Mouse (Mus musculus) frontal cortex, adult (tissue): ENCODE data around the gene Stambp.
A peak's percentile ranks its signal among the peaks of the same experiment; 100 is the strongest.

Experiments used
- ATAC-seq: cut with Nextera tagmentation; 2 replicates; pipeline ENCODE4 v1.9.2; 2017; ENCODE audit warnings: mild to moderate bottlenecking, moderate library complexity, mixed read lengths; ENCODE audit not compliant: low TSS enrichment

The Stambp gene

DNA sequence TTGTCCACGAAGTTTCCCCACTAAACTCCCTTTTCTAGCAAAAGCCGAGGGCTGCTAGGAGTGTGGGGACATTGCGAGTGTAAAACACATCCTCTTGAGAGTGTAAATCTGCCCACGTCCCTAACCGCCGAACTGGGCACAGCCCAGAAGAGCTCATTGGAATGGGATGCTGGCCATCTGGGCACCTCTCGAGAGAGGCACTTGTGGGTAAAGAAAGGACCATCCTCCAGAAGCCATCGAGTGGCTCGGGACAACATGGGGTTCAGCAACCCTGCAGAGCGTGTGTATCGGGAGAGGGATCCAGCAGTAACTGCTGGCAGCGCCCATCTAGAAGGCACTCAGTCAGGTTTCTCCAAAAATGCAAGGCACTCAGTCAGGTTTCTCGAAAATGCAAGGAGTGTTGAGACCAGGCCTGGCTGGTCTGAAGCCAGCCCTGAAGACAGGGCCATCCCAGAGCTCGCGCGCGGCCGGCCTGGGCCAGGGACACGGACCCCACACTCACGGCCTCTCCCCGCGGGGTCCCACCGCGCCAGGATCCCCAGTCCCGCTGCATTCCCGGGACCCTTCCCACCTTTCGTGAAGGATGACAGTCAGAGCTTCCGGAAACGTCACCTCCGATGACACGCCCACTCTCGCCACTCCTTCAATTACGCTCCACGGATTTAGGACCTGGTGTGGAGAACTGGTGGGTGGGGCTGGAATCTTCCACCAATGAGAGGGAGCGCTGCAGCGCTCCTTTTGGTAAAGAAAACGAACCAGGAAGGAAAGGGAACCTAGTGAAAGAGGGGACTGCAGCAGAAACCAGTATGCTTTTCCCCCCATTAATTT, 475 bp downstream of the Stambp start:
- ATAC-seq, result peak; percentile 94

GRCm38 (mm10) chr6:83568901-83569862, 3.3 kb downstream of the Stambp start:
- ATAC-seq, result no peak

DNA sequence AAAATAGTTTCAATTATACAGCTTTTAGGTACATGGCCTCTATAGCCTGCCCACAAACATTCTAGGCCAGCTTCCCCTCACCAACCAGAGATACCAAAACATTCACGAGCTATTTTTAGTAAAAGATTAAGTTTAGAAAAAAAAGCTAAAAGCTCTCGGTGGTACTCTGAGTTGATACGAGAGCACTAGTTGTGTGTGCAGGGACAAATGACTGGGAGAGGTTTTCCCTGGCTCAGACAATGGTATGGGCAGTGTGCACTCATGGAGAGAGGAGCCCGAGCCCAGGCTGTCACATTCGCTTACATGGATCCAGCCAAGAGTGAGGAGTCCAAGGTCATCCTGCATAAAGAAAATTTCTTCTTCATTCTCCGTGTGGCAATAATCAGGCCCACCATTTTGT, 16.6 kb downstream of the Stambp start:
- ATAC-seq, result no peak

DNA sequence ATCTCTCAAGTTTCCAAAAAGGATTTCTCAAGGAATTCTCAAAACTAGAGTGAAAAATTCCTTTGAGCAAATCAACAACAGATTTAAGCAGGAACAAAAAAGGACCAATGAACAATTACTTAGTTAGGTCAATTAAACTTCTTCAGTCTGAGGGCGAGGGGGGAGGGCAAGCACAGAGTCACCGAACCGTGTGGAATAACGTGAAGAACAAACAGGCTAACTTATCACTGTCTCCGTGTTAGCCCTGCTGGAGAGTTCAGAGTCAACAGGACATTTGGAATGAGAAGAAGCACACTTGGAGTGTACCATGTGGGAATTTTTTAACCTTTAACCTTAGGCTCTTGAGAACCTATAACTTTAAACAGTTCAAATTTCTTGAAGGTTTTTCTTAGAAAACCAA, 24.2 kb downstream of the Stambp start:
- no peak for ATAC-seq

- no peak for ATAC-seq
Observed at GRCm38 (mm10) chr6:83545778-83546177, 26.8 kb downstream of the Stambp start.

GRCm38 (mm10) chr6:83541756-83542456, 30.6 kb downstream of the Stambp start:
- peak; percentile 72 for ATAC-seq

DNA sequence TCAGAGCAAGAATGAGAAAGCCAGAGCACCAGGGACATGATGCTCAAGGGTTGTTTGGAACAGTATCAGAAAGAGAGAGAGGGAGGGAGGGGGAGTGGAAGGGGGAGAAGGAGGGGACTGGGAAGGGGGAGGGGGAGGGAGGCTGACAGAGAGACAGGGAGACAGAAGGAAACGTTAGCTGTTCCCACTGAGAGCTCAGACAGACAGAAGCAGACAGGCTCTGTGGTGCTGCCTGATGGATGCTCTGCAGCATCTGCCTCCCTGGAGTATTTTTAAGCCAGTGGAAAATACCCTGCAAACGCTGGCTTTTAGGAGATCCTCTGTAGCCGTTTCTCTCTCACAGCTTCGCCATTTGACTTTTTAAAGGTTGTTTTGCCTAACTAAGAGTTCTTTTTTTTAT, 32.5 kb downstream of the Stambp start:
- peak; percentile 64 for ATAC-seq

DNA sequence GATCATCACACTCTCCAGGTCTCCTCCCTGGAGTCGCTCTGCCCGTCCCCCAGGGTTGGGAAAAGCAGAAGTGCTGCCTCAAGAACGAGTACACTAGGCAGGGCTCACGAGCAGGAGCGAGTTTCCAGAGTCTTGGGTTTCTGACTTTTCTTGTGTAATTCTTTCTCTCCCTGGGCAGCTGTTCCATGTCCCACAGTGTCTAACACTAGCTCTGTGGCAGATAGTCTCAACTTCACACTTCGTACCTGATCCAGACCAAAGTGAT, 35.8 kb downstream of the Stambp start:
- ATAC-seq, result no peak

DNA sequence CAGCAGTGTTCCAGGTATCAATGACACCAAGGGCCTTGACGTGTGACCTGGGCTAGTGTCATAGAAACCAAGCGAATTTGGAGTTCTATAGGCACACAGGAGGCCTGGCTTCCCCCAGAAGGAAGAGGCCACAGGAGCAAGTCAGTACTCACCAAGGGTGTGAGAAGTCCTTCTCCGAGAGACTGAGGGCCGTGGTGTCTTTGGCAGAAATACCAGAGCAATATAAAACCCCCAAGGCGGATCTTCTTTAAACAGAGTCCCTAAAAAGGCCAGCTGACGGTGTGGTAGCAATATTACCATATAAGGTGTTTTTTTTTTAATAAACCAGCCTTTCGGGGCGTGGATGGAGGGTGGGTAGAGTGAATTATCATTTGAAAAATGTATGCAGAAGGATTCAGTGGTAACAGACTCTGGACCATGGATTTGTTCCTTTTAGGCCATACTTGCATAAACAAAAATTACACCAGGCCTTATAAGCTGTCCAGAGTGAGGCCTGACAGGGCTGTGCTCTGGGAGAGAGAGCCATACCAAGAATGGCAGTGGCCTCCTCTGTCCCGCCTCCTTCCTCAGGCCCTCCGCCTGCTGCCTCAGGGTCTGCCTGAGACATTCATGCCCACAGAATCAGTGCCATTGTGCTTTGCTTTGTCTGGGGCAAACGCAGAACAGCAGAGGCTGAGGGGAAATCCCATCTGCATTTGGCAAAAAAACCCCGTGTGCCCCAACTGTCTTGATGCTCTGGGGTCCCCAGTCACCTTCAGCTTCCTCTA, 36.3 kb downstream of the Stambp start, which contains the start of gene Actg2:
Gene Actg2, minus strand, starts transcription at position 238 of the 767 bp plus-strand sequence.
- no peak for ATAC-seq

- ATAC-seq, result no peak
Observed at GRCm38 (mm10) chr6:83532608-83533007, 39.9 kb downstream of the Stambp start.

- no peak for ATAC-seq
Observed at GRCm38 (mm10) chr6:83523194-83523593, 49.3 kb downstream of the Stambp start.

GRCm38 (mm10) chr6:83521784-83522183, 50.7 kb downstream of the Stambp start:
- no peak for ATAC-seq

DNA sequence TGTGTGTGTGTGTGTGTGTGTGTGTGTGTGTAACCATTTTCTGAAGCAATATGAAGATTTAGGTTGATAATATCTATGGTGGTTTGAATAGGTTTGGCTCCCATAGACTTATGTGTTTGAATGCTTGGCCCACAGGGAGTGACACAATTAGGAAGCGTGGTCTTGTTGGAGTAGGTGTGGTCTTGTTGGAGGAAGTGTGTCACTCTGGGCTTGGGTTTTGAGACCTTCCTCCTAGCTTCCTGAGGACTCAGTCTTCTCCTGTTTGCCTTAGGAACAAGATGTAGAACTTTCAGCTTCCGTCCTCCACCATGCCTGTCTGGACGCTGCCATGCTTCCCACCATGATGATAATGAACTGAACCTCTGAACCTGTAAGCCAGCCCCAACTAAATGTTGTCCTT, 53.9 kb downstream of the Stambp start:
- ATAC-seq, result no peak

DNA sequence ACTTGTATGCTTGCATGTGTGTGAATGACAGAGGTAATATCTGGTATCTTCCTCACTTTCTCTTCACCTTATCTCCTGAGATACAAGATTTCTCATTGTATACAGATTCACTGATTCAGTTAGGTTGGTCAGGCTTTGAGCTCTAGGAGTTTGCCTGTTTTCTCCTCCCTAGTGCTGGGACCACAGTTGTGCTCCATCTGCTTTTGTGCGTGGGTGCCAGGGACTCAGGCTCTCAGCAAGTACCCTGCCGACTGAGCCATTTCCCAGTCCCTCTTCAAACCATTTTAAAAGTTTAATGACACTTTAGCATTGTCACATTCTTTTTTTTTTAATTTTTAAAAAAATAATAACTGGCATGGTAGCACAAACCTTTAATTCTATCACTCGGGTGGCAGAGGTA, 57.4 kb downstream of the Stambp start:
- peak; percentile 71; the same call in 1 of the 2 replicates for ATAC-seq

- ATAC-seq, result no peak
Observed at GRCm38 (mm10) chr6:83512495-83512894, 60.0 kb downstream of the Stambp start.

- ATAC-seq, result no peak
Observed at GRCm38 (mm10) chr6:83510210-83510609, 62.3 kb downstream of the Stambp start.

GRCm38 (mm10) chr6:83509442-83509841, 63.1 kb downstream of the Stambp start:
- ATAC-seq, result peak; percentile 58

DNA sequence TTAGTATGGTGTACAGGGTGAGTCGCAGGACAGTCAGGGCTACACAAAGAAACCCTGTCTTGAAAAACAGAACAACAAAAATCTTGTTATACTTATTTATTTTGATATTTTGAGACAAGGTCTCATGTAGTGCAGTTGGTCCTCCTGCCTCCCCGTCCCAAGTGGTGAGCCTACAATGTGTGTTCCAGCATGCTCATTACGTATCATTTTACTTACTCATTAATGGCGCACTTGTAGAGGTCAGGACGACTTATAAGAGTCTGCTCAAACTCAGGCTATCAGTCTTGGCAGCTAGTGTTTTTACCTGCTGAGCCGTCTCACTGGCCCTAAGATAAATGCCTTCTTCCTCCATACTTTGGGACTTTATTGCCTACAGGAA, 65.4 kb downstream of the Stambp start:
- ATAC-seq, result no peak

- ATAC-seq, result peak; percentile 85
Observed at GRCm38 (mm10) chr6:83506258-83507167, 66.0 kb downstream of the Stambp start, which contains the start of gene Dguok. Dguok (minus strand) TSS chr6:83506969.

DNA sequence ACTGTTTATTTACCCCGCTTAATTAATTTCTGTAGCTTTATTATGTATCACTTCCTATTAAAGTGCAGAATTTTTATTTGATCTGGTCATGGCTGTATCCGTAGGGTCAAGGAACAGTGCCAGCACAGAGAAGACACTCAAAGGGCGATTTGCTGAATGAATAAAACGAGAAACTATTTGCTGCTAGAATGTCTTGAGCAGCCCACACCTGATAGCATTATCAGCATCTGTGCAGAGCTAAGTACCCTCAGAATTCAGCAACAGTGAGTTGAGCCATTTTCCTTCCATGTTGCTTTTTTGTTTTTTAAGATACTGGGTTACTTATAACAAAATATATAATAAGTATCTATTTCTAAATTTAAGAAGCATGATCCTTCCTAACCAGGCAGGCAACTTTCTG, 67.0 kb downstream of the Stambp start:
- no peak for ATAC-seq
